Mouse (Mus musculus) B cell, adult 62 days (primary cell): Measurements from ENCODE around the gene Tbc1d7. TPM values are rescaled to one million over a fixed set of nuclear protein-coding genes. Genes with fewer than 3 reads are reported as not detected.

ENCODE experiments used
- total RNA-seq: library from RNA; stranded (reverse); gene quantifications from 4 replicates; pipeline ENCODE4 v1.2.4, GENCODE M21; 2023

Gene Tbc1d7
- total RNA-seq = 5.3 to 8.4 TPM (median 5.6 TPM) in 4 replicates

DNA sequence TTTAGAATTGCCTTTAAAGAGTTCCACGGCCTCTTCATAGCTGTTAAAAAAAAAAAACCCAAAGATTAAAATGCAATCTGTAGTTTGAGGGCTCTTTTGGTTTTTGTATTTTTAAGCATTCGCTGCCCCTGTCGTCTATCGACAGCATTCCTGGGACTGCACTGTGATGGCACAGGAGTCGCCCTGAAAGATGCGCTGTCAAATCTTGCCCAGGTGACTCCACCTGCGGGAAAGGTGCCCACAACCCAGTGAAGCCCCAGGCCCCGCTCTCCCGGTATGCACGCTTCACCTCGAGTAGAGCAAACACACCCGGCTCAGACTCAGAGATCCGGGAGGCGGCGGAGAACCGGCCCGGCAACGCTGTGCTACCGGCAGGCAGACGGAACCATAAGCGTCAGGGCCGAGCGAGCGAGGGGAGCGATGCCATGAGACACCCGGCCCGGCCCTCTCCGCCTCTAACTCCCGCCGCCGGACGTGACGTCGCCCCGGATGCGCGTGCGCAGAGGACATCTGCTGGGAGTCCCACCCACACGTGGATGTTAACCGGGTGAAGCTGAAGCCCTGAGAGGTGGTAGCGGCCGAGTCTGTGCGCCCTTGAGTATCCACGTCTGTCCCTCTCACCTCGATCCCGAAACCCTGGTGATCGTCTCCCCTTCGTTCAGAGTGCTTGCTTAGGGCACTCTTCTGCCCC lies at the start of gene Tbc1d7:
Gene Tbc1d7 (minus strand): TSS at position 482 of the 691 bp plus-strand sequence.

Other genes with a start within 250 kb of the Tbc1d7 start
- 16.4 to 29.2 TPM (median 17.1 TPM) in 4 replicates for gene Gfod1, start 132.7 kb upstream of the Tbc1d7 start, total RNA-seq
- gene Sirt5, start 194.0 kb upstream of the Tbc1d7 start, total RNA-seq = 7.4 to 9.9 TPM (median 8.5 TPM) in 4 replicates
- 174 to 177 TPM (median 175 TPM) in 4 replicates for gene Nol7, start 226.9 kb upstream of the Tbc1d7 start, total RNA-seq